Mouse (Mus musculus) forebrain, embryonic 11.5 days (tissue): ENCODE measurements at regions not wholly inside any gene's neighbourhood (a gene's known extent, or its start where the extent isn't known, plus 50 kb on each side); places are given as distances from the start of the nearest gene placed in this dataset.

Source experiments
- ATAC-seq: fragments of 200-750 bp; cut with Nextera tagmentation; replicated peaks from 2 replicates; pipeline ENCODE4 v1.8.0; 2017; ENCODE audit warnings: moderate TSS enrichment; ENCODE audit not compliant: low FRiP score
- DNase-seq: peaks from one replicate; pipeline ENCODE4 v3.0.0-alpha.2; 2017; ENCODE audit warnings: low spot score
- H3K27ac ChIP-seq: fragments of 300-500 bp; sonication (generic); 2 replicates; pipeline ENCODE4 v1.5.1; 2014; ENCODE audit warnings: low read depth, low read length
- H3K27me3 ChIP-seq: fragments of 300-500 bp; sonication (generic); 2 replicates; pipeline ENCODE4 v1.6.1; 2014; ENCODE audit warnings: mild to moderate bottlenecking, low read length, mixed read lengths; ENCODE audit not compliant: control insufficient read depth, insufficient read depth
- H3K36me3 ChIP-seq: fragments of 300-500 bp; sonication (generic); 2 replicates; pipeline ENCODE4 v1.6.1; 2014; ENCODE audit warnings: mild to moderate bottlenecking, low read length, moderate library complexity, mixed read lengths; ENCODE audit not compliant: control insufficient read depth, insufficient read depth
- H3K4me1 ChIP-seq: fragments of 300-500 bp; sonication (generic); replicated peaks from 2 replicates; pipeline ENCODE4 v1.6.1; 2014; ENCODE audit warnings: low read length, mixed read lengths; ENCODE audit not compliant: control insufficient read depth, insufficient read depth
- H3K4me2 ChIP-seq: fragments of 300-500 bp; sonication (generic); 2 replicates; pipeline ENCODE4 v1.6.1; 2014; ENCODE audit warnings: low read depth, mild to moderate bottlenecking, low read length, moderate library complexity, mixed read lengths; ENCODE audit not compliant: severe bottlenecking
- H3K4me3 ChIP-seq: fragments of 300-500 bp; sonication (generic); 2 replicates; pipeline ENCODE4 v1.5.1; 2014; ENCODE audit warnings: low read depth, low read length
- H3K9ac ChIP-seq: fragments of 300-500 bp; sonication (generic); 2 replicates; pipeline ENCODE4 v1.6.1; 2014; ENCODE audit warnings: low read length
- H3K9me3 ChIP-seq: fragments of 300-500 bp; sonication (generic); 2 replicates; pipeline ENCODE4 v1.6.1; 2016; ENCODE audit warnings: low read length, mixed read lengths; ENCODE audit not compliant: control insufficient read depth
- WGBS: fragments of 180-500 bp; shearing (Covaris S2); extraction: QIAGEN DNeasy Blood & Tissue Kit; methylation state at CpG from one replicate; pipeline ENCODE4 v1.1.7; 2014; 5-methylcytosine and 5-hydroxymethylcytosine counted together

GRCm38 (mm10) chr9:61668723-61669122, 245.6 kb downstream of the Rplp1 start:
- Histone ChIP-seq H3K27ac (no peak overlapping the region), H3K9me3 (no peaks in the 10 kb centered on the region; the same call in 1 of the 2 replicates), H3K4me3 (no peak overlapping the region), H3K4me2 (no peak overlapping the region), H3K27me3 (no peaks in the 10 kb centered on the region), H3K9ac (no peak overlapping the region), H3K36me3 (no peaks in the 10 kb centered on the region), H3K4me1 (no peaks in the 10 kb centered on the region; the same call in 1 of the 2 replicates)
- ATAC-seq (no peak), DNase-seq (no peak)
- WGBS, result 61% methylated on average over 8 of the region's 8 CpGs

- H3K4me3 ChIP-seq, result no peak overlapping the region
- 90% methylated on average over 1 of the region's 1 CpGs for WGBS
- H3K4me1 ChIP-seq, result no peaks in the 10 kb centered on the region; the same call in 1 of the 2 replicates
- no peak for ATAC-seq
- DNase-seq, result no peak
- H3K4me2 ChIP-seq, result no peak overlapping the region
- no peaks in the 10 kb centered on the region for H3K36me3 ChIP-seq
- no peaks in the 10 kb centered on the region; the same call in 1 of the 2 replicates for H3K9me3 ChIP-seq
- H3K9ac ChIP-seq, result no peak overlapping the region
- H3K27ac ChIP-seq, result no peak overlapping the region
- H3K27me3 ChIP-seq, result no peaks in the 10 kb centered on the region
Observed at GRCm38 (mm10) chr9:61668157-61668697, 246.1 kb downstream of the Rplp1 start.

DNA sequence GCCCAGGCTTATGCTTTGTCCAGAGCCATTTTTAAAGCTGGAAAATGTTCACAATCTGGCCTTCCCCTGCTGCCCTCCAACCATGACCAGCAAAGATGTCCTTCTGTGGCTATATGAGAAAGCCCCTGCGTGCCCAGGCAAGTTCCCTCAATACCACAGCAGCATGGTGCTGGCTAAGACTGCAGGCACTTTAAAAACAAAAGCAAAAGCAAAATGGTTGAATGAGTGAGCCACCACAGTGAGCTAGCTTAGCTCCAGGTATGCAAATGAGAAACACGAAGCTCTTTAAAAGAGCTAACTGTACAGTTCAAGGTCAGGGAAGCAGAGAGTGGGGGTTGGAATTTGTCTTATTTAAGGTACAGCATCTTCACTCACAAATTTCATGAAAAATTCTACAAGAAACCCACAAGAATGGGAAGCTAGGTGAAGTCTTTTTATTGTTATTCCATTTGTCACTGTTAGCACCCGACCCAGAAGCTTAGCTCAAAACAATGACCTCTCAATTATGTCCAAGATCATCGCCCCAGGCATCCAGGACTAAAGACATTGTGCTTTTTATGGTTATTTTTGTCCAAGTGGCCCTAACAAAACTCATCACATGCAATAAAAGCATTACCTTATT, 246.8 kb downstream of the Rplp1 start:
- H3K4me2 ChIP-seq, result no peak overlapping the region
- no peak for ATAC-seq
- 58% methylated on average over 4 of the region's 4 CpGs for WGBS
- H3K27ac ChIP-seq, result no peak overlapping the region
- no peak overlapping the region for H3K9ac ChIP-seq
- H3K9me3 ChIP-seq, result no peaks in the 10 kb centered on the region; the same call in 1 of the 2 replicates
- H3K4me1 ChIP-seq, result no peaks in the 10 kb centered on the region
- H3K27me3 ChIP-seq, result no peaks in the 10 kb centered on the region
- no peak overlapping the region for H3K4me3 ChIP-seq
- DNase-seq, result no peak
- no peaks in the 10 kb centered on the region for H3K36me3 ChIP-seq

- no peak overlapping the region for H3K4me3 ChIP-seq
- H3K4me2 ChIP-seq, result no peak overlapping the region
- ATAC-seq, result no peak
- WGBS, result 84% methylated on average over 3 of the region's 3 CpGs
- H3K27me3 ChIP-seq, result no peaks in the 10 kb centered on the region
- no peaks in the 10 kb centered on the region for H3K4me1 ChIP-seq
- no peaks in the 10 kb centered on the region for H3K36me3 ChIP-seq
- H3K9me3 ChIP-seq, result no peaks in the 10 kb centered on the region; the same call in 1 of the 2 replicates
- no peak overlapping the region for H3K9ac ChIP-seq
- no peak overlapping the region for H3K27ac ChIP-seq
- no peak for DNase-seq
Observed at GRCm38 (mm10) chr9:61666761-61667332, 247.5 kb downstream of the Rplp1 start.

- H3K4me2 ChIP-seq, result no peak overlapping the region
- no peak overlapping the region for H3K4me3 ChIP-seq
- 88% methylated on average over 6 of the region's 6 CpGs for WGBS
- H3K9ac ChIP-seq, result no peak overlapping the region
- H3K4me1 ChIP-seq, result no peaks in the 10 kb centered on the region
- H3K36me3 ChIP-seq, result no peaks in the 10 kb centered on the region
- H3K27me3 ChIP-seq, result no peaks in the 10 kb centered on the region
- no peak for ATAC-seq
- H3K27ac ChIP-seq, result no peak overlapping the region
- DNase-seq, result no peak
- no peaks in the 10 kb centered on the region for H3K9me3 ChIP-seq
Observed at GRCm38 (mm10) chr9:61666118-61666517, 248.2 kb downstream of the Rplp1 start.

- no peaks in the 10 kb centered on the region for H3K27me3 ChIP-seq
- H3K4me2 ChIP-seq, result no peak overlapping the region
- no peak overlapping the region for H3K27ac ChIP-seq
- no peaks in the 10 kb centered on the region for H3K36me3 ChIP-seq
- ATAC-seq (no peak), DNase-seq (no peak)
- no peak overlapping the region for H3K4me3 ChIP-seq
- H3K9ac ChIP-seq, result no peak overlapping the region
- no peaks in the 10 kb centered on the region for H3K4me1 ChIP-seq
- whole genome bisulfite sequencing, result 91% methylated on average over 5 of the region's 5 CpGs
- H3K9me3 ChIP-seq, result no peaks in the 10 kb centered on the region
Observed at GRCm38 (mm10) chr9:61665254-61665653, 249.1 kb downstream of the Rplp1 start.

DNA sequence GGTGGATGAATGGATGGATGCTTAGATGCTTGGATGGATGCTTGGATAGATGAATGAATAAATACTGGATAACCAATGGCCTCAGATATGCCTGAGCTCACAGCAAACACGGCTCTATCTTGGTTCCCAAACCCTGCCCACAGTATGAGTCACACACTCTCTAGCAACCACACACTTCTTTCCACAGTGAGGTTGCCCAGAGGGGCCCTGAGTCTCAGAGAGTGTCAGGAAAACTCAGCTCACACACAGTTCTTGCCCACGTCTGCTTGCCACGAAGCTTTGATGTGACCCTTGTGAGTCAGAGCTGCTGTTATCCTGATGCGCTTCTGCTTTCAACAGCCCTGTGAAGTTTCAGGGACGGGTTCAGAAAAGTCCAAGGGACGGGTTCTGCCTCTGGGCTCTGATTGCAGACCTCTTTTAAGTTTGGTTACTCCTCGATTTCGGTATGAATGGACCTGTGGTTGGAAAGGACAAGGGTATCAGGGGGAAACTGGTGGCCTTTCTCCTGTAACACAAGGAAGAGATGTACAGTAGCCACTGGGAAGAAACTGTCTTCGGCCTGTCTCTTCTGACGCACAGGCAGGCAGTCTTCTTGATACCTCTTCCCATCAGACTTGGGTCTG, 250.2 kb downstream of the Rplp1 start:
- no peak overlapping the region for H3K4me2 ChIP-seq
- no peak for DNase-seq
- H3K27me3 ChIP-seq, result no peaks in the 10 kb centered on the region
- 91% methylated on average over 10 of the region's 10 CpGs for WGBS
- no peak for ATAC-seq
- no peaks in the 10 kb centered on the region for H3K36me3 ChIP-seq
- no peak overlapping the region for H3K27ac ChIP-seq
- no peaks in the 10 kb centered on the region for H3K9me3 ChIP-seq
- no peaks in the 10 kb centered on the region for H3K4me1 ChIP-seq
- no peak overlapping the region for H3K4me3 ChIP-seq
- H3K9ac ChIP-seq, result no peak overlapping the region

DNA sequence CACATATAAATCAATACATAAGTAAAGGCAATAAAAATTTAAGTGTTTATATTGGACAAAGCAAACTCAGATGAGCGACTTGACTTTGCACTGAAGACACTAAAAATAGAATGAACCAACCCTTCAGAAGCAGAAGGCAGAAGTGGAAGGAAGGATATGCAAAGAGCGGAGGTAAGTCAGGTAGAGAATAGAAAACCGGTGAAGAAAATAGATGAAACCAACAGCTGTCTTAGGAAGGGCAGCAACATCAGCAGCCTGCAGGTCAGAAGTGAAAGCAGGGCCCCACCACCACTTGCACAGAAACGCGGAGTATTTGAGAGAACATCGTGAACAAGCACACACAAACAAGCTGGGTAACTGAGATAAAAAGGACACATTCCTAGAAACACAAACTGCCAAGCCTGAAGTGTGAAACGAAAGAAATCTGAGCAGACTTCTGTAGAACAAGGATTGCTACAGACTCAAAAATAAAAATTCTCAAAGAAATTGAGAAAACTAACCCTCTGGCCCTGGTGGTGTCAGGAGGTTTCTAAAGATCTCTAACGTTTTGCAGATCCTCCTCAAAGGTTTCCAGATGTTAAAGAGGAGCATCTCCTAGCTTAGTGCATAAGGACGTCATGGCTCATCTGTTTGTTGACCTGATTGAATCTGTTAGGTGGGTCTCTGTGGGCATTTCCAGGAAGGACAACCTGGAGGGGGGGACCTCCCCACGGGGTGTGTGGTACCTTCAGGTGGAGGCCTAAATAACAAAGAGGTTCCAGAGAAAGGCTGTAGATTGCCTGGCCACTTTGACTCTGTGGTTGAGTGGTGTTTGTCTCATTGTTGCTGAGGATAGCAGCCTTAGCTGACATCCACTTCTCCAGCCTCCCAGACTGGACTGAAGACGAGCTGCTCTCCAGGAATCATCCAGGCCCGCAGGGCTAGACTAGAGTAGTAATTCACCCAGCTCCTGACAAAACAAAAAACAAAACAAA, 252.0 kb downstream of the Rplp1 start:
- Histone ChIP-seq H3K4me2 (no peak overlapping the region), H3K9ac (no peak overlapping the region), H3K27me3 (no peaks in the 10 kb centered on the region), H3K36me3 (no peaks in the 10 kb centered on the region), H3K9me3 (no peaks in the 10 kb centered on the region), H3K4me1 (no peaks in the 10 kb centered on the region), H3K27ac (no peak overlapping the region), H3K4me3 (no peak overlapping the region)
- no peak for DNase-seq
- ATAC-seq, result no peak
- 79% methylated on average over 12 of the region's 12 CpGs for WGBS
